Mouse (Mus musculus) forebrain, embryonic 14.5 days (tissue): ENCODE data around the gene Otog. TPM values are rescaled to one million over a fixed set of nuclear protein-coding genes. Genes with fewer than 3 reads are reported as not detected.

Experiments
- ATAC-seq: fragments of 200-750 bp; cut with Nextera tagmentation; 2 replicates; pipeline ENCODE4 v1.8.0; 2017; ENCODE audit warnings: mild to moderate bottlenecking, moderate library complexity
- DNase-seq: peaks from one replicate; pipeline ENCODE4 v3.0.0-alpha.2; 2015; ENCODE audit warnings: low spot score
- H3K27ac ChIP-seq: fragments of 300-500 bp; sonication (generic); 2 replicates; pipeline ENCODE4 v1.5.1; 2014; ENCODE audit warnings: low read depth, mild to moderate bottlenecking, control low read depth, low read length, moderate library complexity
- H3K27me3 ChIP-seq: fragments of 300-500 bp; sonication (generic); replicated peaks from 2 replicates; pipeline ENCODE4 v1.6.1; 2014; ENCODE audit warnings: low read length, control low read depth, mixed read lengths; ENCODE audit not compliant: control insufficient read depth, insufficient read depth
- H3K36me3 ChIP-seq: fragments of 300-500 bp; sonication (generic); 2 replicates; pipeline ENCODE4 v1.6.1; 2014; ENCODE audit warnings: low read length, control low read depth; ENCODE audit not compliant: control insufficient read depth, insufficient read depth
- H3K4me1 ChIP-seq: fragments of 300-500 bp; sonication (generic); 2 replicates; pipeline ENCODE4 v1.6.1; 2014; ENCODE audit warnings: antibody characterized with exemption, low read length, control low read depth; ENCODE audit not compliant: control insufficient read depth, insufficient read depth
- H3K4me2 ChIP-seq: fragments of 300-500 bp; sonication (generic); 2 replicates; pipeline ENCODE4 v1.6.1; 2014; ENCODE audit warnings: mild to moderate bottlenecking, control low read depth, low read length
- H3K4me3 ChIP-seq: fragments of 300-500 bp; sonication (generic); 2 replicates; pipeline ENCODE4 v1.5.1; 2014; ENCODE audit warnings: low read depth, low read length, control low read depth
- H3K9ac ChIP-seq: fragments of 300-500 bp; sonication (generic); 2 replicates; pipeline ENCODE4 v1.6.1; 2014; ENCODE audit warnings: mild to moderate bottlenecking, low read length, control low read depth, moderate library complexity
- H3K9me3 ChIP-seq: fragments of 300-500 bp; sonication (generic); replicated peaks from 2 replicates; pipeline ENCODE4 v1.6.1; 2016; ENCODE audit warnings: low read length, control low read depth, mixed read lengths; ENCODE audit not compliant: control insufficient read depth
- WGBS: fragments of 180-500 bp; shearing (Covaris S2); extraction: QIAGEN DNeasy Blood & Tissue Kit; methylation state at CpG from one replicate; pipeline ENCODE4 v1.1.7; 2014; 5-methylcytosine and 5-hydroxymethylcytosine counted together
- polyA plus RNA-seq: library from polyadenylated mRNA; unstranded; fragments of >200 nt; fragmentation: Nextera tagmentation; extraction: Ambion mirVana; gene quantifications from 2 replicates; pipeline ENCODE4 v1.2.1, GENCODE M21; 2014

Otog gene
- not detected in 2 replicates for polyA plus RNA-seq

GRCm38 (mm10) chr7:46240696-46241095 is at the start of gene Otog:
TSS of gene Otog (plus strand) at chr7:46240987.
- ATAC-seq = no peak
- H3K4me1 ChIP-seq = peaks cover 2% of the 10 kb centered on the region; the same call in 1 of the 2 replicates
- H3K4me2 ChIP-seq = no peak within 1 kb of the TSS
- H3K9me3 ChIP-seq = no peaks in the 10 kb centered on the region
- WGBS = 28% methylated on average over 2 of the region's 2 CpGs
- no peak within 1 kb of the TSS for H3K4me3 ChIP-seq
- no peak within 1 kb of the TSS for H3K27ac ChIP-seq
- no peak for DNase-seq
- no peak within 1 kb of the TSS for H3K9ac ChIP-seq
- no peaks in the 10 kb centered on the region for H3K27me3 ChIP-seq
- no peaks in the 10 kb centered on the region for H3K36me3 ChIP-seq

DNA sequence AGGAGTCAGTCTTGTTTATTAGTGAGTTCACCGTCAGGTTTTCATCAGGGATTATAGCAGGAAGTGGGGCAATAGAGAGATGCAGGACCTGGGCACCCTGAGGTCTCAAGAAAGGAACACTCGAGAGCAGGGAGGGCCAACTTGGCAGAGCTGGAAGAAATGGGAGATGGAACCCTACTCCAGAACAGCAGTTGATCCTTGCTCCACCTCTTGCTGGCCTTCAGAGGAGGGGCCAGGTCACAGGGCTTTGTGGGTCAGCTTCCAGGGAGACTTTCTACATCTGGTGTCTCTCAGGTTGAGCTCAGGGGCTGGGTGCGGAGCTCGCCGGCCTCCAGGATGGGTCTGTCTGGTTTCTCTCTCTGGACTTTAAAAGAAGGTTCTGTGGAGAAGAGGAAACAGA is 45.4 kb upstream of the Otog start:
- DNase-seq (no peak), ATAC-seq (no peak)
- H3K27ac ChIP-seq = no peak overlapping the region
- no peaks in the 10 kb centered on the region for H3K4me1 ChIP-seq
- no peaks in the 10 kb centered on the region for H3K36me3 ChIP-seq
- no peak overlapping the region for H3K4me3 ChIP-seq
- no peak overlapping the region for H3K9ac ChIP-seq
- no peaks in the 10 kb centered on the region for H3K9me3 ChIP-seq
- 90% methylated on average over 5 of the region's 5 CpGs for WGBS
- no peaks in the 10 kb centered on the region for H3K27me3 ChIP-seq
- no peak overlapping the region for H3K4me2 ChIP-seq

DNA sequence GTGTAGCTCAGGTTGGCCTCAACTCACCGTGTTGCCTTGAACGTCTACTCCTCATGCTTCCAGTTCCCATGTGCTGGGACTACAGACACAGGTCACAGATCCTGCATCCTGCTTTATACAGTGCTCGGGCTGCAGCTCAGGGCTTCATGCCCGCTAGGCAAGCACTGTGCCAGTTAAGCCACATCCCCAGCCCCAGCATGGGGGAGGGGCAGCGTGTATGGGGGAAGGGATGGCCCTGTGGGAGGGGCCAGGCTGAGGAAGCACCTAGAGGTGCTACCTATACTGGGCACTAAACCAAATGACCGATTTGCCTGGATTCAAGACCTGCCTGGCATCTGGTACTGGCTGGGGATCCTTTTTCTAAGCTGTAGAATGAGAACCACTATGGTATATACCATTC is 40.8 kb upstream of the Otog start:
- DNase-seq = no peak
- no peak overlapping the region for H3K27ac ChIP-seq
- WGBS = 63% methylated on average over 6 of the region's 6 CpGs
- no peaks in the 10 kb centered on the region for H3K36me3 ChIP-seq
- no peak overlapping the region for H3K4me3 ChIP-seq
- no peak overlapping the region for H3K9ac ChIP-seq
- H3K4me2 ChIP-seq = no peak overlapping the region
- H3K9me3 ChIP-seq = no peaks in the 10 kb centered on the region
- no peak for ATAC-seq
- no peaks in the 10 kb centered on the region for H3K27me3 ChIP-seq
- H3K4me1 ChIP-seq = 0 out of 2 replicates have a peak, but pooled peaks cover 2% of the 10 kb centered on the region

DNA sequence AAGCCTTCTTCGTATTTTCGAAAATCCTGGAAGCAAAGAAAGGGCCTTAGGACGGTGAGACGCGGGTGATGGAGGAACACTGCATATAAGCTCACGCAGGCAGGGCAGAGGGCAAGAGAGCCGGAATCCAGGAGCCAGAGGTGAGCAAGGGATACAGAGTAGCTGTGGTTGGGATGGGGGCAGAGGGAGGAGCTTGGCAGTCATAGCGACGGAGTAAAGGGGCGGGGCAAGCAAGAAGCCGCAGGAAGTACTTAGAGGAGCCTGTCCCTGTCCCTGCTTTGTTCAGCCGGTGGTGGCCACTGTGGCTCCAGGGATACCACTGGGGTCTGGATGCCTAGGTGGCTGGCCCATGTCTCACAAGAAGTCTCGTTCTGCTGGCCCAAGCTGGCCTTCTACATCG is 39.1 kb upstream of the Otog start:
- peak; percentile 62 for ATAC-seq
- Histone ChIP-seq H3K9me3 (no peaks in the 10 kb centered on the region), H3K27ac (no peak overlapping the region), H3K4me2 (peak overlapping the region; percentile 10; the same call in 1 of the 2 replicates), H3K4me3 (no peak overlapping the region), H3K4me1 (0 out of 2 replicates have a peak, but pooled peaks cover 2% of the 10 kb centered on the region), H3K9ac (no peak overlapping the region), H3K36me3 (no peaks in the 10 kb centered on the region), H3K27me3 (no peaks in the 10 kb centered on the region)
- DNase-seq = peak; percentile 34
- WGBS = 8% methylated on average over 14 of the region's 14 CpGs

- H3K4me1 ChIP-seq = 0 out of 2 replicates have a peak, but pooled peaks cover 2% of the 10 kb centered on the region
- H3K9ac ChIP-seq = no peak overlapping the region
- H3K4me3 ChIP-seq = no peak overlapping the region
- H3K27ac ChIP-seq = no peak overlapping the region
- H3K36me3 ChIP-seq = no peaks in the 10 kb centered on the region
- ATAC-seq (peak; percentile 54), DNase-seq (peak; percentile 72)
- H3K9me3 ChIP-seq = no peaks in the 10 kb centered on the region
- no peaks in the 10 kb centered on the region for H3K27me3 ChIP-seq
- no peak overlapping the region for H3K4me2 ChIP-seq
- WGBS = 39% methylated on average over 11 of the region's 11 CpGs
These were observed 36.7 kb upstream of the Otog start for GRCm38 (mm10) chr7:46204046-46204471.

GRCm38 (mm10) chr7:46204775-46205174 is 36.0 kb upstream of the Otog start:
- no peak overlapping the region for H3K27ac ChIP-seq
- no peak for DNase-seq
- H3K36me3 ChIP-seq = no peaks in the 10 kb centered on the region
- no peak for ATAC-seq
- WGBS = 72% methylated on average over 6 of the region's 6 CpGs
- no peaks in the 10 kb centered on the region for H3K9me3 ChIP-seq
- H3K4me1 ChIP-seq = 0 out of 2 replicates have a peak, but pooled peaks cover 2% of the 10 kb centered on the region
- no peak overlapping the region for H3K4me2 ChIP-seq
- H3K4me3 ChIP-seq = no peak overlapping the region
- no peaks in the 10 kb centered on the region for H3K27me3 ChIP-seq
- no peak overlapping the region for H3K9ac ChIP-seq

DNA sequence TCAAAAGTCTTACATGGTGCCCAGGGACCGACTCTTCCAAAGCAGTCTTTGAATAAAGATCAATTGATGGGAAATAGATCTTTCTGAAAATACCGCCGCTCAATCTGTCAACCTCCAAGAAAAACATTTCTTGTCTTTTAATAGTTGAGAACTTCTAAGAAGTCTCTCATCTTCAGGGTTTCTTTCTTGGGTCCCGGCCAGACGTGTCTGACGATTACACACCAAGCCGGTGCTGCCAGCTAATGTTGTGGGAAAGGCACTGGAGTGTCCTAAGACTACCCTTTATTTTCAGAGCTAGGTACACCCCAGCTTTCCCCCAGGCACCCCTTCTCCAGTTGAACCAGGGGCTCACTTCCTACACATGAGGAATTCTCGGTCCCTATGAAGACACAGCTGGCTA is 32.7 kb upstream of the Otog start:
- ATAC-seq (no peak), DNase-seq (no peak)
- no peak overlapping the region for H3K27ac ChIP-seq
- H3K9ac ChIP-seq = no peak overlapping the region
- 92% methylated on average over 8 of the region's 8 CpGs for WGBS
- no peaks in the 10 kb centered on the region for H3K9me3 ChIP-seq
- H3K36me3 ChIP-seq = no peaks in the 10 kb centered on the region
- H3K4me3 ChIP-seq = no peak overlapping the region
- no peak overlapping the region for H3K4me2 ChIP-seq
- no peaks in the 10 kb centered on the region for H3K27me3 ChIP-seq
- H3K4me1 ChIP-seq = peaks cover 3% of the 10 kb centered on the region

DNA sequence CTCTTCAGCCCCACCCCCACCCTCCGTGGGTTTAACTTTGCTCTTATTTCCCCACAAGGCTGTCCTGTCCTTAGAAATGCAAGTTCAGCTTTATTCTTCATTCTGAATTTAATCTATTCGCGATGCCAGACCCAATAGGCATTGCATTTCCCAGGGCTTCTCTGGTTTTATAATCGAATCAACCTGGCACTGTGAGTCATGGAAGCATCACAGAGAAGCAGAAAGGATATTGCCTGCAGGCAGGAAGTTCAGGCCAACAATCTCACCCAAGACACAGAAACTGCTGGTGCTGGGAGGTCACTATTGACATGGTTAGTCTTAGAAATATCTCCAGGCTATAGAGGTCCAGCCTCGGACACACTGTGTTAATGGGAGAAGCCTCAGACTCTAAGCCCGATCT is 30.5 kb upstream of the Otog start:
- Histone ChIP-seq H3K4me2 (no peak overlapping the region), H3K4me1 (peaks cover 5% of the 10 kb centered on the region), H3K27ac (no peak overlapping the region), H3K9ac (no peak overlapping the region), H3K36me3 (no peaks in the 10 kb centered on the region), H3K4me3 (no peak overlapping the region), H3K9me3 (no peaks in the 10 kb centered on the region), H3K27me3 (no peaks in the 10 kb centered on the region)
- ATAC-seq (no peak), DNase-seq (no peak)
- 84% methylated on average over 6 of the region's 6 CpGs for WGBS

DNA sequence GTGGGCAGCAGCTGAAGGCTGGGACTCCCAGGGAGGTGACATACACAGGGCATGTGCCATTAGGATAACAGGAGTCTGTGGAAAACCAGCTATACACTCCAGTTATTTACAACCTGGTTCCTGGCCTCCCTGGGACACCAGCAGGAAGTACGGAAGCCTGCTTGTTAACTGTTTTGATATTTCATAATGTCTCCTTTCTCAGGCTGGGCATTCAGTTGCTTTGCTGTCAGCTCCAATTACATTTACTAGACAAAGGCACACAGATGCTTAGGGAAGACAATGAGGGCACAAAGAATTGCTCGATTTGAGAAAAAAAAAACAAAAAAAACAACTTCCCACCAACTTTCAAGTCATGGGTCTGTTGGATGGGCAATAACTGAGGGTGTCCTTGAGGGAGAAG is 24.3 kb upstream of the Otog start:
- DNase-seq (no peak), ATAC-seq (no peak)
- no peak overlapping the region for H3K4me3 ChIP-seq
- no peaks in the 10 kb centered on the region for H3K9me3 ChIP-seq
- no peak overlapping the region for H3K4me2 ChIP-seq
- H3K27me3 ChIP-seq = no peaks in the 10 kb centered on the region
- H3K9ac ChIP-seq = no peak overlapping the region
- H3K27ac ChIP-seq = no peak overlapping the region
- 54% methylated on average over 2 of the region's 2 CpGs for WGBS
- no peaks in the 10 kb centered on the region for H3K36me3 ChIP-seq
- peaks cover 5% of the 10 kb centered on the region for H3K4me1 ChIP-seq
